Mouse (Mus musculus): Measurements from ENCODE around the gene Ptprm. TPM values are rescaled to one million over a fixed set of nuclear protein-coding genes. Genes with fewer than 3 reads are reported as not detected.

The Ptprm gene
- polyA plus RNA-seq, 1 experiment from 2014 or later, result 12.6 TPM

Small RNAs within 50 kb of the gene (microRNA-seq; reads per million reads assigned to microRNA genes)
- not detected for gene Mir5709

Data from limb, embryonic 12.5 days (tissue).